19 mouse cellular contexts compared by ENCODE assay signal in genomic region chr12:73822331-73822730, GRCm38 (mm10).
"Had no signal": no experiment of that assay in that cellular context is flagged by ENCODE, and none has a peak within 500 bp of the region (broad histone marks: within the 10 kb centered on the region; RNA-seq: fewer than 3 reads in every experiment).

No protein-coding gene starts in this region.

- H3K4me3 ChIP-seq: liver, embryonic 12.5 days; midbrain, embryonic 10.5 days; midbrain, embryonic 13.5 days; myocyte; neural tube, embryonic 13.5 days; neural tube, embryonic 15.5 days; stomach, embryonic 15.5 days had no signal

- H3K4me1 ChIP-seq: liver, embryonic 12.5 days; midbrain, embryonic 10.5 days; midbrain, embryonic 13.5 days; neural tube, embryonic 13.5 days; neural tube, embryonic 15.5 days; stomach, embryonic 15.5 days had no signal

- H3K27me3 ChIP-seq: midbrain, embryonic 13.5 days; neural tube, embryonic 13.5 days; neural tube, embryonic 15.5 days; stomach, embryonic 15.5 days had no signal

- DNase-seq: lung, adult 18-20 months; lung, embryonic 14.5 days; lung, postnatal 10 days; lung, postnatal 4 days; retina, postnatal 1 day; right cerebral cortex, adult 18-20 months; right cerebral cortex, postnatal 14 days; thymus, adult 18-20 months; thymus, postnatal 14 days; thymus, postnatal 36 days had no signal

- H3K27ac ChIP-seq: liver, embryonic 12.5 days; liver, embryonic 14.5 days; midbrain, embryonic 10.5 days; midbrain, embryonic 13.5 days; neural tube, embryonic 13.5 days; neural tube, embryonic 15.5 days; stomach, embryonic 15.5 days; stomach, postnatal 0 days had no signal

- H3K36me3 ChIP-seq: liver, embryonic 12.5 days; midbrain, embryonic 10.5 days; midbrain, embryonic 13.5 days; neural tube, embryonic 13.5 days; neural tube, embryonic 15.5 days; stomach, embryonic 15.5 days had no signal
